Mouse (Mus musculus): ENCODE data around the gene Pank3. TPM values are rescaled to one million over a fixed set of nuclear protein-coding genes. Genes with fewer than 3 reads are reported as not detected.

Gene Pank3
- polyA plus RNA-seq (2015; fragmentation: Nextera tagmentation; extraction: Ambion mirVana), result 39.6 and 42.5 TPM in 2 replicates

- Histone ChIP-seq H3K27me3 (replicated peaks; ENCODE audit: control insufficient read depth, insufficient read depth, low read length) (no peaks in the 10 kb centered on the region), H3K27ac (ENCODE audit: low read depth, low read length) (peak within 1 kb of the TSS; percentile 97), H3K4me3 (ENCODE audit: low read depth, low read length) (peak within 1 kb of the TSS; percentile 96), H3K4me2 (replicated peaks; ENCODE audit: low read depth) (peak within 1 kb of the TSS; percentile 73), H3K9ac (ENCODE audit: low read depth, low read length) (peak within 1 kb of the TSS; percentile 96), H3K9me3 (ENCODE audit: control insufficient read depth) (no peaks in the 10 kb centered on the region), H3K4me1 (replicated peaks; ENCODE audit: control insufficient read depth, insufficient read depth, low read length) (no peaks in the 10 kb centered on the region), H3K36me3 (ENCODE audit: control insufficient read depth, insufficient read depth) (no peaks in the 10 kb centered on the region)
- under 1% methylated on average over 37 of the region's 50 CpGs for WGBS
- TF ChIP-seq CTCF (IDR thresholded peaks at IDR 0.05; ENCODE audit: low read depth), result peak; percentile 42
- peak; percentile 99 for ATAC-seq
Observed at GRCm38 (mm10) chr11:35769188-35769745, at the start of gene Pank3. Gene Pank3, plus strand, starts transcription at chr11:35769484.

GRCm38 (mm10) chr11:35723876-35724275 is 45.4 kb upstream of the Pank3 start:
- 70% methylated on average over 5 of the region's 5 CpGs for WGBS
- H3K9ac ChIP-seq (ENCODE audit: low read depth, low read length), result no peak overlapping the region
- H3K27ac ChIP-seq (ENCODE audit: low read depth, low read length), result no peak overlapping the region
- H3K4me3 ChIP-seq (ENCODE audit: low read depth, low read length), result no peak overlapping the region
- ATAC-seq, result no peak
- H3K9me3 ChIP-seq (ENCODE audit: control insufficient read depth), result no peaks in the 10 kb centered on the region
- H3K27me3 ChIP-seq (replicated peaks; ENCODE audit: control insufficient read depth, insufficient read depth, low read length), result no peaks in the 10 kb centered on the region
- no peaks in the 10 kb centered on the region for H3K36me3 ChIP-seq (ENCODE audit: control insufficient read depth, insufficient read depth)
- H3K4me2 ChIP-seq (replicated peaks; ENCODE audit: low read depth), result no peak overlapping the region
- no peak for TF ChIP-seq CTCF (IDR thresholded peaks at IDR 0.05; ENCODE audit: low read depth)
- no peaks in the 10 kb centered on the region for H3K4me1 ChIP-seq (replicated peaks; ENCODE audit: control insufficient read depth, insufficient read depth, low read length)

- Histone ChIP-seq H3K4me2 (replicated peaks; ENCODE audit: low read depth) (no peak overlapping the region), H3K4me3 (ENCODE audit: low read depth, low read length) (no peak overlapping the region), H3K36me3 (ENCODE audit: control insufficient read depth, insufficient read depth) (no peaks in the 10 kb centered on the region), H3K9me3 (ENCODE audit: control insufficient read depth) (no peaks in the 10 kb centered on the region), H3K27me3 (replicated peaks; ENCODE audit: control insufficient read depth, insufficient read depth, low read length) (no peaks in the 10 kb centered on the region), H3K4me1 (replicated peaks; ENCODE audit: control insufficient read depth, insufficient read depth, low read length) (no peaks in the 10 kb centered on the region), H3K27ac (ENCODE audit: low read depth, low read length) (no peak overlapping the region), H3K9ac (ENCODE audit: low read depth, low read length) (no peak overlapping the region)
- 76% methylated on average over 8 of the region's 8 CpGs for WGBS
- ATAC-seq, result no peak
- TF ChIP-seq CTCF (IDR thresholded peaks at IDR 0.05; ENCODE audit: low read depth), result no peak
Observed at GRCm38 (mm10) chr11:35726341-35726846, 42.9 kb upstream of the Pank3 start.

GRCm38 (mm10) chr11:35728200-35728599 is 41.1 kb upstream of the Pank3 start:
- no peak overlapping the region for H3K27ac ChIP-seq (ENCODE audit: low read depth, low read length)
- no peaks in the 10 kb centered on the region for H3K27me3 ChIP-seq (replicated peaks; ENCODE audit: control insufficient read depth, insufficient read depth, low read length)
- no peak overlapping the region for H3K9ac ChIP-seq (ENCODE audit: low read depth, low read length)
- no peaks in the 10 kb centered on the region for H3K9me3 ChIP-seq (ENCODE audit: control insufficient read depth)
- H3K36me3 ChIP-seq (ENCODE audit: control insufficient read depth, insufficient read depth), result no peaks in the 10 kb centered on the region
- no peaks in the 10 kb centered on the region for H3K4me1 ChIP-seq (replicated peaks; ENCODE audit: control insufficient read depth, insufficient read depth, low read length)
- WGBS, result 92% methylated on average over 1 of the region's 1 CpGs
- H3K4me3 ChIP-seq (ENCODE audit: low read depth, low read length), result no peak overlapping the region
- H3K4me2 ChIP-seq (replicated peaks; ENCODE audit: low read depth), result no peak overlapping the region
- ATAC-seq, result no peak
- TF ChIP-seq CTCF (IDR thresholded peaks at IDR 0.05; ENCODE audit: low read depth), result no peak

GRCm38 (mm10) chr11:35729186-35729585 is 40.1 kb upstream of the Pank3 start:
- no peaks in the 10 kb centered on the region for H3K9me3 ChIP-seq (ENCODE audit: control insufficient read depth)
- H3K27me3 ChIP-seq (replicated peaks; ENCODE audit: control insufficient read depth, insufficient read depth, low read length), result no peaks in the 10 kb centered on the region
- no peak overlapping the region for H3K4me2 ChIP-seq (replicated peaks; ENCODE audit: low read depth)
- 53% methylated on average over 5 of the region's 5 CpGs for WGBS
- H3K27ac ChIP-seq (ENCODE audit: low read depth, low read length), result no peak overlapping the region
- no peaks in the 10 kb centered on the region for H3K36me3 ChIP-seq (ENCODE audit: control insufficient read depth, insufficient read depth)
- no peak overlapping the region for H3K4me3 ChIP-seq (ENCODE audit: low read depth, low read length)
- no peak for TF ChIP-seq CTCF (IDR thresholded peaks at IDR 0.05; ENCODE audit: low read depth)
- no peaks in the 10 kb centered on the region; the same call in 1 of the 2 replicates for H3K4me1 ChIP-seq (replicated peaks; ENCODE audit: control insufficient read depth, insufficient read depth, low read length)
- H3K9ac ChIP-seq (ENCODE audit: low read depth, low read length), result no peak overlapping the region
- no peak for ATAC-seq

- WGBS, result 36% methylated on average over 1 of the region's 1 CpGs
- H3K9ac ChIP-seq (ENCODE audit: low read depth, low read length), result no peak overlapping the region
- no peaks in the 10 kb centered on the region for H3K36me3 ChIP-seq (ENCODE audit: control insufficient read depth, insufficient read depth)
- no peak overlapping the region for H3K27ac ChIP-seq (ENCODE audit: low read depth, low read length)
- H3K4me3 ChIP-seq (ENCODE audit: low read depth, low read length), result no peak overlapping the region
- no peaks in the 10 kb centered on the region for H3K9me3 ChIP-seq (ENCODE audit: control insufficient read depth)
- peak; percentile 66 for ATAC-seq
- H3K4me2 ChIP-seq (replicated peaks; ENCODE audit: low read depth), result no peak overlapping the region
- H3K27me3 ChIP-seq (replicated peaks; ENCODE audit: control insufficient read depth, insufficient read depth, low read length), result no peaks in the 10 kb centered on the region
- TF ChIP-seq CTCF (IDR thresholded peaks at IDR 0.05; ENCODE audit: low read depth), result no peak
- no peaks in the 10 kb centered on the region; the same call in none of the 2 replicates for H3K4me1 ChIP-seq (replicated peaks; ENCODE audit: control insufficient read depth, insufficient read depth, low read length)
Observed at GRCm38 (mm10) chr11:35732366-35732765, 36.9 kb upstream of the Pank3 start.
